Mouse (Mus musculus) CD4-positive helper T cell, adult 2 months (primary cell): Measurements from ENCODE around the gene Aff4.
"Not testable (repeated sequence)": the region's sequence is repeated elsewhere in the genome, so short reads cannot be mapped to it uniquely, and the experiment has no call there.

Source experiments
- DNase-seq: peaks from one replicate; pipeline ENCODE4 v3.0.0-alpha.2; 2012; ENCODE audit warnings: low read depth, missing footprints, low spot score

Aff4 gene

GRCm38 (mm10) chr11:53350291-53351223 is at the start of gene Aff4:
Gene Aff4 (plus strand): TSS chr11:53350833.
- peak; percentile 97 for DNase-seq

- no peak for DNase-seq
These were observed 49.5 kb upstream of the Aff4 start for GRCm38 (mm10) chr11:53301167-53301515.

- no peak for DNase-seq
These were observed 46.4 kb upstream of the Aff4 start for GRCm38 (mm10) chr11:53304044-53304840.

- DNase-seq: no peak
These were observed 43.7 kb upstream of the Aff4 start for GRCm38 (mm10) chr11:53306965-53307364.

GRCm38 (mm10) chr11:53307558-53308065 is 43.0 kb upstream of the Aff4 start:
- no peak for DNase-seq

- no peak for DNase-seq
These were observed 42.3 kb upstream of the Aff4 start for GRCm38 (mm10) chr11:53308251-53308864.

GRCm38 (mm10) chr11:53308884-53309310 is 41.7 kb upstream of the Aff4 start:
- no peak for DNase-seq

- DNase-seq: no peak
These were observed 39.2 kb upstream of the Aff4 start for GRCm38 (mm10) chr11:53311385-53311784.

- DNase-seq: not testable (repeated sequence)
These were observed 37.8 kb upstream of the Aff4 start for GRCm38 (mm10) chr11:53312823-53313222.

GRCm38 (mm10) chr11:53314770-53315173 is 35.9 kb upstream of the Aff4 start:
- no peak for DNase-seq

GRCm38 (mm10) chr11:53316996-53317395 is 33.6 kb upstream of the Aff4 start:
- DNase-seq: no peak

GRCm38 (mm10) chr11:53318041-53318440 is 32.6 kb upstream of the Aff4 start:
- no peak for DNase-seq

- DNase-seq: not testable (repeated sequence)
These were observed 32.1 kb upstream of the Aff4 start for GRCm38 (mm10) chr11:53318568-53318967.

- DNase-seq: not testable (repeated sequence)
These were observed 30.8 kb upstream of the Aff4 start for GRCm38 (mm10) chr11:53319867-53320266.

- peak; percentile 89 for DNase-seq
These were observed 26.1 kb upstream of the Aff4 start, which contains the start of gene Zcchc10 for GRCm38 (mm10) chr11:53324512-53324968. Gene Zcchc10 (plus strand): TSS chr11:53324679.

GRCm38 (mm10) chr11:53330325-53330724 is 20.3 kb upstream of the Aff4 start:
- DNase-seq: peak; percentile 75

- no peak for DNase-seq
These were observed 19.5 kb upstream of the Aff4 start for GRCm38 (mm10) chr11:53331121-53331520.

GRCm38 (mm10) chr11:53332076-53332680 is 18.5 kb upstream of the Aff4 start:
- no peak for DNase-seq

GRCm38 (mm10) chr11:53335505-53336181 is 15.0 kb upstream of the Aff4 start:
- no peak for DNase-seq

- no peak for DNase-seq
These were observed 14.5 kb upstream of the Aff4 start for GRCm38 (mm10) chr11:53336182-53336571.

- no peak for DNase-seq
These were observed 13.7 kb upstream of the Aff4 start for GRCm38 (mm10) chr11:53336924-53337323.
